Comparison of ENCODE assay signal across 32 mouse cellular contexts in the genomic region with DNA sequence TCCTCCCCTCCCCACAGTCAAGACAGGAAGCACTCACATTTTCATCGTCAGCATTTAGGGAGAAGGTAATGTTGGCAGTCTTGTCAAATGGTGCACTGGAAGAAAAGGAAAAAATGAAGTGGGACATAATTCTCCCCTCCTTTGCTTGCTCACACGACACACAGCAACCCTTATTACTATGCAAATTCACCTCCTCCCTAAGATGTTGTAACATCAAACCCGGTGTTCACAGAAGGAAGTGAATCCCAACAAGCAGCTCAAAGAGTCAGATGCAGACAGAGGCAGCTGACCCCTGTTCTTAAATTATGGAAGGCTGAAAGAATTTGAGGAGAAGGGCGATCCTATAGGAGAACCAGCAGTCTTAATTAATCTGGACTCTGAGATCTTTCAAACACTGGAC. TPM values are rescaled to one million over a fixed set of nuclear protein-coding genes. Genes with fewer than 3 reads are reported as not detected.
"Had no signal": no experiment of that assay in that cellular context is flagged by ENCODE, and none has a peak within 500 bp of the region (broad histone marks: within the 10 kb centered on the region; RNA-seq: fewer than 3 reads in every experiment).

No protein-coding gene starts in this region.

- H3K9ac ChIP-seq: heart, embryonic 12.5 days; hindbrain, embryonic 13.5 days; hindbrain, embryonic 15.5 days; limb, embryonic 13.5 days; limb, embryonic 15.5 days; liver, embryonic 13.5 days had no signal

- H3K9me3 ChIP-seq: heart, embryonic 10.5 days; heart, embryonic 12.5 days; hindbrain, embryonic 13.5 days; hindbrain, embryonic 15.5 days; limb, embryonic 13.5 days; limb, embryonic 15.5 days; liver, embryonic 13.5 days had no signal

- H3K4me2 ChIP-seq: heart, embryonic 12.5 days; hindbrain, embryonic 13.5 days; hindbrain, embryonic 15.5 days; limb, embryonic 13.5 days; limb, embryonic 15.5 days; liver, embryonic 11.5 days; liver, embryonic 13.5 days had no signal

- H3K4me1 ChIP-seq: heart, embryonic 10.5 days; heart, embryonic 12.5 days; hindbrain, embryonic 13.5 days; hindbrain, embryonic 15.5 days; limb, embryonic 13.5 days; limb, embryonic 15.5 days had no signal

- ATAC-seq: hindbrain, postnatal 0 days; intestine, embryonic 16.5 days had no signal

- DNase-seq: gastrocnemius, adult 2 months; gastrocnemius, postnatal 10 days; gastrocnemius, postnatal 25 days; heart, adult 18-20 months; heart, postnatal 10 days; heart, postnatal 36 days; kidney, adult 11 months; kidney, adult 2 months; kidney, postnatal 10 days; kidney, postnatal 25 days; kidney, postnatal 4 days; layer of hippocampus, postnatal 36 days; left cerebral cortex, postnatal 4 days; liver, embryonic 13.5 days had no signal

- H3K27ac ChIP-seq: gastrocnemius, adult 2 months; heart, embryonic 10.5 days; hindbrain, embryonic 13.5 days; hindbrain, embryonic 15.5 days; hindbrain, postnatal 0 days; layer of hippocampus, adult 2 months; limb, embryonic 13.5 days; limb, embryonic 15.5 days; liver, embryonic 13.5 days had no signal

- H3K27me3 ChIP-seq: heart, embryonic 12.5 days; hindbrain, embryonic 13.5 days; hindbrain, embryonic 15.5 days; limb, embryonic 13.5 days; limb, embryonic 15.5 days; liver, embryonic 13.5 days had no signal

- H3K4me3 ChIP-seq: gastrocnemius, adult 2 months; heart, embryonic 10.5 days; heart, embryonic 12.5 days; hindbrain, embryonic 13.5 days; hindbrain, embryonic 15.5 days; layer of hippocampus, adult 2 months; limb, embryonic 13.5 days; limb, embryonic 15.5 days; liver, embryonic 13.5 days had no signal

RNA-seq across cellular contexts. Expression of a gene that starts 32.3 kb away (rescaled TPM):
- total RNA-seq: gastrocnemius, adult 2 months; gastrocnemius, postnatal 10 days; gastrocnemius, postnatal 25 days; gastrocnemius, postnatal 4 days; heart, adult 18-20 months; heart, adult 8-10 months; heart, postnatal 10 days; heart, postnatal 36 days; hematopoietic stem cell, adult 5-6 weeks had no signal
- polyA plus RNA-seq: heart, embryonic 10.5 days; heart, embryonic 12.5 days; heart, embryonic 14.5 days; hindbrain, embryonic 11.5 days; intestine, embryonic 14.5 days; kidney, embryonic 16.5 days; limb, embryonic 11.5 days; limb, embryonic 13.5 days; limb, embryonic 15.5 days; liver, embryonic 11.5 days; liver, embryonic 13.5 days had no signal
